Mouse (Mus musculus) kidney, embryonic 16.5 days (tissue): ENCODE measurements around the gene Apln. TPM values are rescaled to one million over a fixed set of nuclear protein-coding genes. Genes with fewer than 3 reads are reported as not detected.

ENCODE experiments used
- ATAC-seq: fragments of 200-750 bp; cut with Nextera tagmentation; 2 replicates; pipeline ENCODE4 v1.8.0; 2017; ENCODE audit warnings: moderate TSS enrichment; ENCODE audit not compliant: low FRiP score, low TSS enrichment
- H3K27ac ChIP-seq: fragments of 300-500 bp; sonication (generic); 2 replicates; pipeline ENCODE4 v1.5.1; 2014; ENCODE audit warnings: low read length
- H3K27me3 ChIP-seq: fragments of 300-500 bp; sonication (generic); 2 replicates; pipeline ENCODE4 v1.6.1; 2014; ENCODE audit warnings: low read length, control low read depth, mixed read lengths; ENCODE audit not compliant: insufficient read depth
- H3K36me3 ChIP-seq: fragments of 300-500 bp; sonication (generic); 2 replicates; pipeline ENCODE4 v1.6.1; 2014; ENCODE audit warnings: low read length, control low read depth, mixed read lengths; ENCODE audit not compliant: insufficient read depth
- H3K4me1 ChIP-seq: fragments of 300-500 bp; sonication (generic); 2 replicates; pipeline ENCODE4 v1.6.1; 2014; ENCODE audit warnings: low read length, control low read depth, mixed read lengths; ENCODE audit not compliant: insufficient read depth
- H3K4me2 ChIP-seq: fragments of 300-500 bp; sonication (generic); replicated peaks from 2 replicates; pipeline ENCODE4 v1.6.1; 2014; ENCODE audit warnings: low read depth, low read length
- H3K4me3 ChIP-seq: fragments of 300-500 bp; sonication (generic); 2 replicates; pipeline ENCODE4 v1.5.1; 2014; ENCODE audit warnings: mild to moderate bottlenecking, low read length
- H3K9ac ChIP-seq: fragments of 300-500 bp; sonication (generic); replicated peaks from 2 replicates; pipeline ENCODE4 v1.6.1; 2014; ENCODE audit warnings: low read length
- H3K9me3 ChIP-seq: fragments of 300-500 bp; sonication (generic); 2 replicates; pipeline ENCODE4 v1.6.1; 2016; ENCODE audit warnings: low read length, control low read depth
- WGBS: fragments of 180-500 bp; shearing (Covaris S2); extraction: QIAGEN DNeasy Blood & Tissue Kit; methylation state at CpG from one replicate; pipeline ENCODE4 v1.1.7; 2014; 5-methylcytosine and 5-hydroxymethylcytosine counted together
- polyA plus RNA-seq: library from polyadenylated mRNA; unstranded; fragments of >200 nt; fragmentation: Nextera tagmentation; extraction: Ambion mirVana; gene quantifications from 2 replicates; pipeline ENCODE4 v1.2.1, GENCODE M21; 2015

Gene Apln
- polyA plus RNA-seq, result 6.2 and 7.1 TPM in 2 replicates

DNA sequence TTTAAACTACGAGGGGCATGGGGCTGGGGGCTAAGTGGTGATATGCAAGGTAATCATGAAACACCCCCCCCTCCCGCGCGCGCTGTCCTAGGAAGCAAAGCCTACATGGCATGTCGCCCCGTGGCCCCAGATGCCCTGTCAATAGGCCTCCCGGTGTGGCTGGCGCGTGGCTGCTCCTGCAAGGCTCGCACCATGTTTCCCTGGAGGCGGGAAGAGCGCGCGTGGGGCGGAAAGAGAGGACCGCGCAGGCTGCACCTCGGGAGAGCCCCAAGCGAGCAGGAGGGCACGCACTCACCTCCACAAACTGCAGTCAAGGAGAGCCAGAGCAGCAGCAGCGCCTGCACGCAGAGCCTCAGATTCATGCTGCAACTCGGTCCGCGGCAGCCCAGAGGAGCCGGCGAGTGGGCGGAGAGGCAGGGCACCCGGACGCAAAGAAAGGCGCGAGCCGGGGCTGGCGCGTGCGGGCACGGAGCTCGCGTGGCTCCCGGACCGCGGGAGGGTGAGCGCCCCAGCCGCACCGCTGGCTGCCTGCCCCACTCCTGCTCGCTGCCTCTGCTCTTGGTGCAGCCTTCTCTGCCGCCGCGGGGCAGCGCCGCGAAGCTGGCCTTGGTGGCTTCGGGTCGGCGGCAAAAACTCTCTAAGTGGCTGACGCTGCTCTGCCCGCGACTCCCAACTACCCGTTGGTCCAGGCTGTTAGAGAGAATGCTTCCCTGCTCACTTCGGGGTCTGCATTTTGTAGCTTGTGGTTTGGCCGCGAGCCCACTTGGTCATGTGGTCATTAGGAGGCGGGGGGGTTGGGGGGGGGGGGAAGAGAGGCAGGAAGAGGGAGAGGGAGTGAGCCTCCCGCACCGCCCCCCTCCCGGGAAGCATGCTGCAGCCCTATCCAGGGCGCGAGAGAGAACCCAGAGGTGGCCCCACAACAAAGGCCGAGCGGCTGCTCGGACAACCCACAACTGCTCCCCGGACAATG lies at the start of gene Apln:
Gene Apln (minus strand): TSS at position 710 of the 970 bp plus-strand sequence.
- H3K4me1 ChIP-seq, result no peaks in the 10 kb centered on the region
- no peak within 1 kb of the TSS for H3K27ac ChIP-seq
- WGBS, result 26% methylated on average over 69 of the region's 73 CpGs
- H3K27me3 ChIP-seq, result peaks cover 10% of the 10 kb centered on the region; the same call in 1 of the 2 replicates
- H3K9ac ChIP-seq, result peak within 1 kb of the TSS; percentile 66
- H3K4me3 ChIP-seq, result peak within 1 kb of the TSS; percentile 48
- peak within 1 kb of the TSS; percentile 81 for H3K4me2 ChIP-seq
- peak; percentile 83 for ATAC-seq
- H3K9me3 ChIP-seq, result no peaks in the 10 kb centered on the region
- no peaks in the 10 kb centered on the region for H3K36me3 ChIP-seq

DNA sequence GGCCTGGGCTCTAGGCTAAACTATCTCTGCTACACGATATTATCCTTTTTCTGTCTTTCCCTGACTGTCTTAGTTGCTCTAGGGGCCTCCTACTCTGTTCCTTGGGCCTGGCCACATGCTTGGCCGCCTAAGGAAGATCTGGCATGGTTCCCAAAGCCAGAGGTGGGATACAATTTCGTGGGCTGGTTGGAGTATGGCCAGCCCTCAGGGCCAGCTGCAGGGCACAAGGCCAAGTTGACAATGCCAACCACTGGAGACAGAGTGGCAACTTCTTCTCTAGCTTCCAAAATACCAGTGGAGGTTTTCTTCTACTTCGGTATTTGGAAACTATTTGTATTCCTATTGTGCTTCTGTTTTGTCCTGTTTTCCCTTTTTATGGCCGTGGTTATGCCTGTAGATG lies 47.7 kb upstream of the Apln start:
- H3K4me3 ChIP-seq, result no peak overlapping the region
- H3K27me3 ChIP-seq, result no peaks in the 10 kb centered on the region
- H3K4me1 ChIP-seq, result no peaks in the 10 kb centered on the region
- WGBS, result 57% methylated on average over 5 of the region's 5 CpGs
- no peak for ATAC-seq
- H3K27ac ChIP-seq, result no peak overlapping the region
- no peak overlapping the region for H3K4me2 ChIP-seq
- H3K9ac ChIP-seq, result no peak overlapping the region
- no peaks in the 10 kb centered on the region for H3K9me3 ChIP-seq
- no peaks in the 10 kb centered on the region for H3K36me3 ChIP-seq

- H3K4me2 ChIP-seq, result no peak overlapping the region
- no peaks in the 10 kb centered on the region for H3K9me3 ChIP-seq
- H3K27ac ChIP-seq, result no peak overlapping the region
- H3K4me1 ChIP-seq, result no peaks in the 10 kb centered on the region
- H3K36me3 ChIP-seq, result no peaks in the 10 kb centered on the region
- no peak for ATAC-seq
- 82% methylated on average over 4 of the region's 4 CpGs for WGBS
- no peak overlapping the region for H3K4me3 ChIP-seq
- no peaks in the 10 kb centered on the region; the same call in 1 of the 2 replicates for H3K27me3 ChIP-seq
- H3K9ac ChIP-seq, result no peak overlapping the region
Measured at GRCm38 (mm10) chrX:48076806-48077425, 42.3 kb upstream of the Apln start.

DNA sequence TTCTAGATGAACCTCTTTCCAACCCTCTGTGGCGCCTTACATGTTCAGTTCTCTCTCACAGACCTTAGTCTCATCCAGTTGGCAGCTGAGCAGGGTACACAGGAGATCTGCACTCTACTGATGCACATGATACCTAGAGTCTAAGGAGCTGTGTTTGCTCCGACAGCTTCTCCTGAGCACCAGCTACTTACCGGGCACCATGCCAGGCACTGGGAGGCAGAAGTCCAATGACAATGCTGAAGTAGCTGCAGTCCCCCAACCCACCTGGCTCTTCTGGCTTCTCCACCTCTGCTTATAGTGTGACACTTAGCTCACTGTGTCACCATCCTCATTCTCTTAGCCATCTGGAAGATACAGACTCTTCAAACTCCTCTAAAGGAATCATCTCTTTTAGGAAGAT lies 40.0 kb upstream of the Apln start:
- Histone ChIP-seq H3K36me3 (no peaks in the 10 kb centered on the region), H3K9me3 (no peaks in the 10 kb centered on the region), H3K4me2 (no peak overlapping the region), H3K27ac (no peak overlapping the region), H3K4me3 (no peak overlapping the region), H3K4me1 (no peaks in the 10 kb centered on the region), H3K27me3 (no peaks in the 10 kb centered on the region; the same call in 1 of the 2 replicates), H3K9ac (no peak overlapping the region)
- ATAC-seq, result no peak
- WGBS, result 90% methylated on average over 3 of the region's 3 CpGs

DNA sequence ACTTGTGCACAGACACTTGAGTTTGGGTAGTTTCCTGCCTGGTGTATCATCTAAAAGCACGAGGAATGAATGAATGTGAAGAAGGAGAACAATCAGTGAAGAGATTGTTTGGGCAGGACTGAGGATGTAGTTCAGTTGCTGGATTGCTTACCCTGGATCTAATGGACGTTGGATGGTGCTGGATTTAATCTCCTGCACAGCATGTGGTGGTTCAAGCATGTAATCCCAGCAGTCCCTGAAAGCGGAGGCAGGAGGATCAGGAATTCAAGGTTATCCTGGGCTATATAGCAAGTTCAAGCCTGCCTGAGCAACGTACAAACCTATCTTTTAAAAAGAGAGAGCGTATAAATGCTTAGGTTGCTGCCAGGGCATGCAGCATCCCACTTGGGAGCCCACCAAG lies 37.7 kb upstream of the Apln start:
- 44% methylated on average over 5 of the region's 5 CpGs for WGBS
- no peak overlapping the region for H3K4me3 ChIP-seq
- H3K4me2 ChIP-seq, result no peak overlapping the region
- H3K4me1 ChIP-seq, result no peaks in the 10 kb centered on the region
- no peaks in the 10 kb centered on the region for H3K36me3 ChIP-seq
- no peak for ATAC-seq
- peaks cover 3% of the 10 kb centered on the region; the same call in 1 of the 2 replicates for H3K27me3 ChIP-seq
- no peak overlapping the region for H3K27ac ChIP-seq
- H3K9ac ChIP-seq, result no peak overlapping the region
- no peaks in the 10 kb centered on the region for H3K9me3 ChIP-seq

DNA sequence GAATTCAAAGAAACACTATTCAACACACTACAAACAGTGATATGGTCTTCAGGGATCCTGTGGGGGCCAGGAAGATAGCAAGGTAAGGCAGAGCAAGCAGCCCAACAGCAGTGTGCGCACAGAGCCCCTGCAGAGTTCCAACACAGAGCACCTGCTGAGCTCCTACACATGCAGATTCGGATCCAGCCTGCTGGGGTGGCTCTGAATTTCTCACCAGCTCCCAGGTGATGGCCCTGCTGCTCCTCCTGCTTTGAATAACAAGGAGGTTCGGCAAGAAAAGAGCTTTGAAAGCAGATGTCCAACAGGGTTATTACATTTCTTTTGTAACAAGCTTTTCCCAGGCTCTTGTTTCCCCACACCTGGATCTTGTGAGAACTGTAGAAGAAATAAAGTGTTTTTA lies 37.3 kb upstream of the Apln start:
- Histone ChIP-seq H3K27me3 (peaks cover 3% of the 10 kb centered on the region; the same call in 1 of the 2 replicates), H3K27ac (no peak overlapping the region), H3K9ac (no peak overlapping the region), H3K36me3 (no peaks in the 10 kb centered on the region), H3K4me1 (no peaks in the 10 kb centered on the region), H3K9me3 (no peaks in the 10 kb centered on the region), H3K4me3 (no peak overlapping the region), H3K4me2 (no peak overlapping the region)
- 38% methylated on average over 3 of the region's 3 CpGs for WGBS
- ATAC-seq, result no peak

- WGBS, result 73% methylated on average over 3 of the region's 3 CpGs
- no peak overlapping the region for H3K4me3 ChIP-seq
- peaks cover 3% of the 10 kb centered on the region; the same call in 1 of the 2 replicates for H3K27me3 ChIP-seq
- H3K4me2 ChIP-seq, result no peak overlapping the region
- no peaks in the 10 kb centered on the region for H3K4me1 ChIP-seq
- no peak for ATAC-seq
- no peaks in the 10 kb centered on the region for H3K9me3 ChIP-seq
- H3K36me3 ChIP-seq, result no peaks in the 10 kb centered on the region
- H3K9ac ChIP-seq, result no peak overlapping the region
- no peak overlapping the region for H3K27ac ChIP-seq
Measured at GRCm38 (mm10) chrX:48066891-48067290, 32.2 kb upstream of the Apln start.

DNA sequence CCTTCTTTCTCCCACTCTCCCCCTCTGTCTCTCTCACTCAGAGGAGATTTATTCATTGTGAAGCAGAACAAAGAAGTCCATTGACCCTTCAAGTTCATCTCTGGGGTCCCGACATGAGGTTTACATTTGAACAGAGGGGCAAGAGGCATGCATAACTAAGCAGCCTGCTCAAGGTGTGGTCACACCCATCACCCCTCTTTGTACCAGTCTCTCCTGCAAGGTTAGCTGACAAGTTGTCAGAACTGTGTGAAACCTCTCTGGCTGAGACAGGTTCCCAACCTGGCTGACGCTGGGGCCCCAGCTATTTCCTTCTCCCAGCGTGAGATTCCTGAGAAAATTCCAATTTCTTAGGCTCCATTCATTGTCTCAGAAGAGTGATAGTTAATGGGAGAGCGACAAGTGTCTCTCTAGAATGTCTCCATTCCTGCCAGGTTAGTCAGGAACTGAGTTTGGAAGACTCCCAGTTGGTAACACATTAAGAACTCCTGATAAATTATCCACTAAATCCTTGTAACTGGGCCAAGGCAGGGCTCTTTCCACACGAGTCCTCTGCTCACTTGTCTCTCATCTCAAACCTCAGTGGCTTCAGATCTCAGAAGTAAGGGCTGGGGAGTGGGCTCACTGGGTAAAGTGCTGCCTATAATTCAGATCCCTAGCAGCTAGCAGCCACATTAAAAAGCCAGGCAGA lies 29.7 kb upstream of the Apln start:
- H3K36me3 ChIP-seq, result no peaks in the 10 kb centered on the region
- peak; percentile 74 for ATAC-seq
- H3K4me2 ChIP-seq, result no peak overlapping the region
- H3K9ac ChIP-seq, result no peak overlapping the region
- H3K27ac ChIP-seq, result peak overlapping the region; percentile 14; the same call in 1 of the 2 replicates
- no peaks in the 10 kb centered on the region for H3K9me3 ChIP-seq
- H3K4me3 ChIP-seq, result no peak overlapping the region
- 45% methylated on average over 5 of the region's 5 CpGs for WGBS
- peaks cover 3% of the 10 kb centered on the region; the same call in 1 of the 2 replicates for H3K27me3 ChIP-seq
- no peaks in the 10 kb centered on the region for H3K4me1 ChIP-seq

GRCm38 (mm10) chrX:48062481-48062880 lies 27.8 kb upstream of the Apln start:
- Histone ChIP-seq H3K9ac (no peak overlapping the region), H3K4me3 (no peak overlapping the region), H3K4me2 (no peak overlapping the region), H3K27me3 (no peaks in the 10 kb centered on the region), H3K9me3 (no peaks in the 10 kb centered on the region), H3K36me3 (no peaks in the 10 kb centered on the region), H3K4me1 (no peaks in the 10 kb centered on the region), H3K27ac (no peak overlapping the region)
- no peak for ATAC-seq
- WGBS, result 59% methylated on average over 4 of the region's 4 CpGs
